Comparison of ENCODE assay signal across 11 mouse cellular contexts in genomic region chr9:122501864-122502341, GRCm38 (mm10).
A peak's percentile ranks its signal among the peaks of the same experiment; 100 is the strongest.
DNase-seq lines count a peak whose midpoint lies in the region; ATAC-seq and TF ChIP-seq lines count a peak whose summit lies in the region.
"Had no signal": no experiment of that assay in that cellular context is flagged by ENCODE, and none has a peak within 500 bp of the region (broad histone marks: within the 10 kb centered on the region; RNA-seq: fewer than 3 reads in every experiment).

No protein-coding gene starts in this region.

- no peak for TF ChIP-seq POLR2A in thymus, adult 2 months (IDR thresholded peaks at IDR 0.05; ENCODE audit: control insufficient read depth, extremely low read depth, insufficient read depth, low read length, poor library complexity)

- ATAC-seq in forebrain, embryonic 16.5 days = peak; percentile 57

- 12% methylated on average over 13 of the region's 13 CpGs for WGBS in forebrain, embryonic 16.5 days
- 72% methylated on average over 13 of the region's 13 CpGs for WGBS in thymus, adult 2 months

- peak overlapping the region; percentile 8; the same call in 1 of the 2 replicates for H3K4me3 ChIP-seq in forebrain, embryonic 16.5 days (replicated peaks; ENCODE audit: low read length)
- H3K4me3 ChIP-seq in thymus, adult 2 months (ENCODE audit: control insufficient read depth, insufficient read depth, low read length) = no peak overlapping the region
- H3K4me3 ChIP-seq: limb, embryonic 13.5 days; lung, embryonic 15.5 days had no signal

- no peaks in the 10 kb centered on the region for H3K27me3 ChIP-seq in forebrain, embryonic 16.5 days (replicated peaks; ENCODE audit: control insufficient read depth, insufficient read depth, low read length)
- no peaks in the 10 kb centered on the region for H3K27me3 ChIP-seq in thymus, adult 2 months (ENCODE audit: control insufficient read depth, insufficient read depth, low read length)
- H3K27me3 ChIP-seq: limb, embryonic 13.5 days; lung, embryonic 15.5 days had no signal

- no peak for TF ChIP-seq CTCF in thymus, adult 2 months (IDR thresholded peaks at IDR 0.05; ENCODE audit: borderline replicate concordance, control insufficient read depth, extremely low read depth, insufficient read depth, low read length, poor library complexity)

- no peaks in the 10 kb centered on the region for H3K9me3 ChIP-seq in forebrain, embryonic 16.5 days (ENCODE audit: control insufficient read depth, low read length)
- H3K9me3 ChIP-seq: limb, embryonic 13.5 days; lung, embryonic 15.5 days had no signal

- 0 out of 2 replicates have a peak overlapping the region, but pooled peaks have one; percentile 14 for H3K9ac ChIP-seq in forebrain, embryonic 16.5 days (replicated peaks; ENCODE audit: low read depth, low read length)
- H3K9ac ChIP-seq: limb, embryonic 13.5 days; lung, embryonic 15.5 days had no signal

- H3K27ac ChIP-seq in forebrain, embryonic 16.5 days (ENCODE audit: low read length) = peak overlapping the region; percentile 60
- H3K27ac ChIP-seq in thymus, adult 2 months (ENCODE audit: control insufficient read depth, insufficient read depth, low read length) = no peak overlapping the region
- H3K27ac ChIP-seq: limb, embryonic 13.5 days; lung, embryonic 15.5 days had no signal

- DNase-seq in right cerebral cortex, postnatal 10 days (ENCODE audit: low spot score in 2 of 2) = peak; percentile 50 to 56
- DNase-seq in right cerebral cortex, postnatal 36 days (ENCODE audit: low spot score in 2 of 2) = no peak
- peak; percentile 19 to 41 for DNase-seq in layer of hippocampus, postnatal 10 days (ENCODE audit: low spot score in 2 of 2)
- DNase-seq in right cerebral cortex, postnatal 4 days = peak; percentile 55
- DNase-seq in lung, postnatal 10 days = no peak
- no peak for DNase-seq in cerebellum, adult 11-12 months
- DNase-seq in thymus, adult 2 months = no peak
- DNase-seq: heart, adult 18-20 months had no signal

- peaks cover 22% of the 10 kb centered on the region for H3K4me1 ChIP-seq in forebrain, embryonic 16.5 days (replicated peaks; ENCODE audit: control insufficient read depth, insufficient read depth, low read length)
- no peaks in the 10 kb centered on the region for H3K4me1 ChIP-seq in thymus, adult 2 months (replicated peaks; ENCODE audit: control insufficient read depth, insufficient read depth, low read length)
- H3K4me1 ChIP-seq: lung, embryonic 15.5 days had no signal

- H3K4me2 ChIP-seq in forebrain, embryonic 16.5 days (ENCODE audit: low read length) = peak overlapping the region; percentile 25
- H3K4me2 ChIP-seq: limb, embryonic 13.5 days; lung, embryonic 15.5 days had no signal

- H3K36me3 ChIP-seq in forebrain, embryonic 16.5 days (ENCODE audit: control insufficient read depth, insufficient read depth) = no peaks in the 10 kb centered on the region
- H3K36me3 ChIP-seq in thymus, adult 2 months (ENCODE audit: control insufficient read depth, insufficient read depth, low read length) = no peaks in the 10 kb centered on the region
- H3K36me3 ChIP-seq: limb, embryonic 13.5 days; lung, embryonic 15.5 days had no signal

Comparison
In these comparisons a context has a peak if more than half of its experiments do, and no peak if none do; other contexts are left out.
1. DNase-seq: peak in right cerebral cortex, postnatal 10 days (2 of 2), layer of hippocampus, postnatal 10 days (2 of 2) and right cerebral cortex, postnatal 4 days (single experiment); none in right cerebral cortex, postnatal 36 days (0 of 2), lung, postnatal 10 days (single experiment), cerebellum, adult 11-12 months (single experiment) and thymus, adult 2 months (single experiment).